Mouse (Mus musculus) layer of hippocampus, adult 11-12 months (tissue): ENCODE results near the gene Ndufa10.
"Not testable (repeated sequence)": the region's sequence is repeated elsewhere in the genome, so short reads cannot be mapped to it uniquely, and the experiment has no call there.

Experiments
- DNase-seq: peaks from one replicate; pipeline ENCODE4 v3.0.0; 2022; ENCODE audit warnings: low spot score

The Ndufa10 gene

DNA sequence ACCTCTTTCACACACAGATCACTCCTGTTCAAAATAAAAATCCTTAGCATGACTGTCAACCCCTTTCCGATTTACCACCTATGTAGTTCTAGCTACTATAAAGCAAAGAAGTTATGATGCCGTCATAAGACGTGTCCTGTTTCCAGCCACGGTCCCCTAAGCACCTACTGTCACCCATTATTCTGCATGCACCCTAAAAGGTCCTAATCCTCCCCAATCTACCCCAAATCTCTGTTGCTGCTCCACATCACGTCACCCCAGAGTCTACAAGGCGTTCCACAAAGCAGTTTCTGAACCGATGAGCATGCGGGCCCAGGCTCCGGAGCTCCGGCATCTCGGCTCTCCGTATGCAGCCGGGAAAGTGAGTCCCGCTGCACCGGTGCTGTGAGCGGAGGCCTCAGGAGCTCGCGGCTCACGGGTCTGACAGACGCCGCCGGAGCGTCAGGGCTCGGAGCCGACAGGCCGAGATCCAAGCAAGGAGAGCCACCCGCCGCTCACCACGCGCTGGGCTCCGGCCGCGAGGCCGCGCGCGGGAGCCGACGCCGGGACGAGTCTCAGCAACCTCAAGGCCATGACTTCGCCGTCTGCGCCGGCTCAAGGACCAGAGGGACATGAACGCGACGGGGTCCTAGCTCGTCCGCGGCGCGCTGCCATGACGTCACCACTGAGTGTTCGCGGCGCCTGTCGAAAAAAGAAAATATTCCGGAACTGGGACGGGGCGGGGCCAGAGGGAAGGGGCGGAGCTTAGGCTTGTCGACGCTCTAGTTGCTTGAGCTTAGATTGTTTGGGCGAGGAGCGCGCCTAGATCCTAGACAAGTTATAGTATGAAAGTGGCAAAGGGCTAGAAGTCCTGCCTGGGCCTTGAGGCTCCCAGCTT, at the start of gene Ndufa10:
Gene Ndufa10, minus strand, starts transcription at position 696 of the 877 bp plus-strand sequence.
- peak; percentile 93 for DNase-seq

DNA sequence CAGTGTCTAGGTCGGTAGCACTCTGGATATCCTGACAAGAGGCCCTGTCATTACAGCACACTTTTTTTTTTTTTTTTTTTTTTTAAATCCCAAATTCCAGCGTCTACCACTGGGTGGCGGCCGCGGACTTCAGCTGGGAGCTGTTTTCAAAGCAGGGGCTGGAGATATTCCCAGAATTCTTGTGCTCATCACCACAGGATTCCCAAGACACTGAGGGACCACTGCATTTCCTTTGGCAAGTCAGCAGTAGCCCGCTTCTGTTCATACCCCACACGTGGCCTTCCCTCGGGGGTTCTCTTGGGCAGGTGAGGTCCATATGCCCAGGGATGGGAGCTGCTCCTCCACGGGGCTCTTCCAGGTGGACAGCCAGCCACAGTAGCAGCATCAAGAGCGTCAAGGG, 47.7 kb upstream of the Ndufa10 start:
- DNase-seq = peak; percentile 43

DNA sequence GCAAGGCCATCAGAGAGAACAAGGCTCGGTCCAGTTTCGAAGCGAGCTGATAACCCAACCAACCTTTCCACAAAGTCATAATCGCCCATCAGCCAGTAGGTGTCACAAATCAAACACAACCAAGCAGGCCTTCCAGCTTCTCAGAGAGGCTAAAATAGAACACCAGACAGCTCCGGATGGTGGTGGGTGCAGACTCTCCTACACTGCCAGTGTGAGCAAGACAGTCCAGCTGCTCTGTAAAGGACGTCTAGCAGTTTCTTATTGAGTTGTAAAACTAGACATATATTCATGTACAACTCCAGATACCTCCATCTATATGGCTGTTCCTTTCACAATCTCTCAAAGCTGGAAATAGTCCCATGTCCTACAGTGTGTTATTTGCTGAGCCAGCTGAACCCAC, 45.4 kb upstream of the Ndufa10 start:
- peak; percentile 29 for DNase-seq

DNA sequence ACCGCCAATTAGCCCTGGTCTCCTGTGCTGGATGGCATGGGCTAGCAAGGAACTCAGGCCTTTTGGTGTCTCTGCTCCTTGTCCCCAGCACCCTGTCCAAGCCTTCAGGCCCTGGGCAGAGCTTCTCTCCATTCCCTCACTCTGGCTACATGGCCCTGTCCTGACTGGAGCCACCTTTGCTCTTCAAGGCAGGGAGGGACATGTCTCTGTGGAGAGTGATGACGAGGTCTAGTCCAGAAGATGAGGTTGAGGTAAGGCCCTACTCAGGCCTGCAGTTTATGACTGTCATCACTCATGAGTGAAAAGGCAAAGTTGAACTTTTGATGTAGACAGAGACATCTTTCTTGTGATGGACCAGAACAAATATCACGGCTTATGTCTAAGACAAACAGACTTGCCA, 44.9 kb upstream of the Ndufa10 start, which contains the start of gene Olfr1414:
Gene Olfr1414, minus strand, starts transcription at position 101 of the 400 bp plus-strand sequence.
- no peak for DNase-seq

DNA sequence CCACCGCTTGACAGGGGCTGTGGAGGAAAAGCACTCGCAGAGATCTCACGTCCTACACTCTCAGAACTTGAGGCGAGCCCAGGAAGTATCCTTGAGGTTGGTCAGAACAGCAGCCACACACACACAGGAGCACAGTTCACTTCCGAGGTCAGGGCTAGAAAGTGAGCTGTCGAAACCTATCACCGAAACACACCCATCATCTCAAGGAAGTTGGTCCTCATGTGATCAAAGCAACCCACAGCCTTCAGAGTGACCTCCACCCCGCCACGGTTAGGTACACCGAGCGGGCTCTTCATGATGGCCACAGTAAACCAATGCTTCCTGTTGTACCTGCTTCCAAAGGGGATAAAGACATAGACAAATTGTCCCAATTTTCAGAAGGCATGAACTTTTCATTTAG, 41.7 kb upstream of the Ndufa10 start:
- DNase-seq = no peak

DNA sequence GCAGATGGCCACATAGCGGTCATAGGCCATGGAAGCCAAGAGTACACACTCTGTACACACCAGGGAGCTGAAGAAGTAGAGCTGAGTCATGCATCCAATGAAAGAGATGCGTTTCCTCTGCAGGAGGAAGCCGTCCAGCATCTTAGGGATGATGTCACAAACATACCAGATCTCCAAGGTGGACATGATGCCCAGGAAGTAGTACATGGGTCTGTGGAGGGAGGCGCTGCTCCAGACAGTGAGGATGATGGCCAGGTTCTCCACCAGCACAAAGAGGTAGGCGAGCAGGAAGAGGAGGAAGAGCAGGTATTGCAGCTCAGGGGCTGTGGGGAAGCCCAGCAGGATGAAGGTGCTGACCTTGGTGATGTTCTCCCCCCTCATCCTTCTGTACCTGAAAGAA, 38.0 kb upstream of the Ndufa10 start:
- DNase-seq = not testable (repeated sequence)

DNA sequence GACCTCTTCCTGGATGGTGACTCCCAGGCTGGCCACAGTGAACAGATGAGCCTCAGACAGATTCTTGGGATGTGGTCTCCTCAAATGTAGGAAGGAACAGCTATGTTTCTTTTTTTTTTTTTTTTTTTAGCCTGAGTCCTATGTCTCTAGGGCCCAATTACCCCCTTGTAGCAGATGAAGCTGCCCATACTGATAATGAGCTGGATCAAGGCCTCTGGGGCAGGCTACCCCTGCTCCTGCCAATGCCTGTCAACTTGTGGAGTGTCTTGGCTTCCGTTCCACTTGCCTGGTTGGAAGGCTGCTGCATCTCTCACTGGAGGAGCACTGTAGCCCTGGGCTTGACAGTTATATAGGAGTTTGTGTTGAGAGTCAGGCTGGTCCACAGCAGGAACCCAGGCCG, 22.3 kb upstream of the Ndufa10 start, which contains the start of gene Olfr1415:
Gene Olfr1415, minus strand, starts transcription at position 101 of the 400 bp plus-strand sequence.
- no peak for DNase-seq

DNA sequence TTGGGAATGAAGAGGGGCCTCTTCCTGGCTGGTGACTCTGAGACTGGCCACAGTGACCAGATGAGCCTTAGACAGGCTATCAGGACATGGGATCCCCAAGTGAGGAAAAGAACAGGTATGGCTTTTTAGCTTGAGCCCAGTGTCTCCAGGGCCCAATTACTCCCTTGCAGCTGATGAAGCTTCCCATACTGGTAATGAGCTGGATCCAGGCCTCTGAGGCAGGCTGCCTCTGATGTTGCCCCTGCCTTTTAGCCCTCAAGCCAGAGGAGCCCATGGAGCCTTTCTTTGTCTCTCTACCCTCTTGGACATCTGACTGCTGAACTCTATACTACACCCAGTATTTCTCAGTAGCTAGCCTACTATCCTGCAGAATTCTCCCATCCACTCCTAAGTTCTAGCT, 11.4 kb upstream of the Ndufa10 start, which contains the start of gene Olfr1416:
Gene Olfr1416, minus strand, starts transcription at position 101 of the 400 bp plus-strand sequence.
- no peak for DNase-seq

DNA sequence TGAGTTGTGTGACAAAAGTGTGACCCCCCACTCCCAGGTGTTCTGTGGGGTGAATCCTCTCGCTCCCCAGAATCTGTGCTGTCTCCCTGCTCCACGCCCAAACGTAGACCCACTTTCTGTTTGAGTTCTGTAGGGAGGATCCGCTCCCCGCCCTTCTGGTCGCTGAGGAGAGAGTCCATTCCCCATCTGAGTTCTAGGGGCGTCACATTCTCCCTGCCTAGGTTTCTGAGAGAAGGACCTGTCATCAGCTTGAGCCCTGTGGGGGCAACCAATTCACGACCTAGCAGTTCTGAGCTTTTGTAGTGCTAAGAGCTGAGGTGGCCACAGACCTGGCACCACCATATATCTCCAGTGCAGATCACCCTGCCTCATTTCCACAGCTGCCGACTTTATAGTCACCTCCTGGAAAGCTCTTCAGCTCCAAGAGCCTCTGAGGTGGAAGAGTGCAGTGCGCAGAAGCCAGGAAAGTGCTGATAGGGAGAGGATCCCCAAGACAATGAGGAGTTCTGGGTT, 462 bp upstream of the Ndufa10 start:
- no peak for DNase-seq

DNA sequence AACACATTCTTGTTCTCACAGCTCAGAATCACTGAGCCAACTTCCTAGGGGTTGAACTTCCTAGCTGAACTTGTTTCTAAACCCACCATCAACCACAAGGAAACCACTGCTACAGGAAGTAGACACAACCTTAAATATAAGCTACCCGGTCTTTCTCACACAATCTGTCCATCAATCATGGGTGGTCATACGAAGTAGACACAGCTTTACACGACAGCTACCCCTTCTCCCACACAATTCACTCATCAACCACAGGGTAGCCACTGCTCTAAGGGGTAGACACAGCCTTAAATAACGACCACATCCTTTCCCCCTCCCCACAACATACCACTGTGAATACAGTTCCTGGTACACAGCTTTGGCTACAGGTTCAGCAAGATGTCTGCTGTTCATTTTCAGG, 4.8 kb downstream of the Ndufa10 start:
- DNase-seq = no peak

DNA sequence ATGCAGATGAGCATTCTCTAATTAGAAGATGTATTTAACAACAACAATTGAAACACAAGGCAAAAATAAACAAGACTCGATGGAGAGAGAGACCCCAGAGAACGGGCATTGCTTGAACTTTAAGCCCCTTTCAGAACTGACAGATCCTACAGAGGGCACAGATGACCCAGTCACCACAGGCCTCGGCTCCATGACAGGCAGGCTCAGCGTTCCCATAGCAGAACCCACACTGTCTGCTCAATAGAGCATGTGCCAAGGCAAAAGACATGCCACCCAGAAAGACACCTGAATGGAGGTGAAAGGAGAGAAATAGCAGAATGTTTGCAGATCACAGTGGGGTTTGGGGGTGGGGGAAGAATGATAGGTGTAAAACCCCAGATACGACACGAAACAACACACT, 15.2 kb downstream of the Ndufa10 start:
- DNase-seq = no peak

DNA sequence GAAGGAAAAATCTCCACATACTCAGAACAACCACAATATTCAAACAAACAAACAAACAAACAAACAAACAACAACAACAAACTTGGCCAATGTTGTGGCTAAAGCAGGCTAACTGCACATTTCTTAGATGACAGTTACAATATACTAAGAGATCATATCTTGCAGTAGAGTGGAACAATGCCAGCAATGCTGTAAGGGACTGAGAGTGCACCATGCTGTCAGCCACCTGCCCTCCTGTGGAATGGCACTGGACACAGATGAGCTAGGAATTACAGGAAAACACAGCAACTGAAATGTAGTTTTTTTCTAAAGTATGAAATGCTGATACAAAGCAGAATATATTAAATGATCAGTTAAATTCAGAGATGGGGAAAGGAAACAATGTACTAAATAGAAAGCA, 15.9 kb downstream of the Ndufa10 start:
- DNase-seq = no peak

DNA sequence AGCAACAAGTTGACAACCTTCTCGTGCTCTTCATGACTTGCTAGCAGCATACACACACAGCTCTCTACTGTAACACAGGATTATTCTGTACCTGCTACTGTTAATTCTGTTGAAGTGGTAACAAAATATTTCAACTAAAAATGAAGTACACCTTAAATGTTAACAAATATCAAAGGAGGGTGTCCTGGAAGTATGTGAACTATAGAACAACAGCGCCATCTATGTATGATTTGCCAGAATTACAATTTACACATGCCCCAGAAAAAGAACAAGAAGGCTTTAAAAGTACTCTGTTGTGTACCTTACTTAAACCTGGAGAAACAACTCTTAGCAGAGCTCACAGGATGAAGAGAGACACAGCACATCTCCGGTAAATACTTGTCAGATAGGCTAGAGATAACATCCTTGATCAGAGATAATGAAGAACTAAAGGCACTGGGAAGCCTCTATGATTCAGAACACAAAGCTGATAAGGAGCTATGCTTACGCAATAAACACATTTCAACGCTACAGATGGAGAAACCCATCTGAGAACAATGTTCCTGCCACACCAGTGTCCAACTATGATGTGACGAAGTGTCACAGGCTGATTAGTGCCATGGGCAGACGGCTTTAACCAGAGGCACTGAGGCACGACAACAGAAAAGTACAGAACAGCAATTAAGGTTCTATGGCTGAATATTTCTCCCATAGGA, 19.8 kb downstream of the Ndufa10 start:
- DNase-seq = no peak

DNA sequence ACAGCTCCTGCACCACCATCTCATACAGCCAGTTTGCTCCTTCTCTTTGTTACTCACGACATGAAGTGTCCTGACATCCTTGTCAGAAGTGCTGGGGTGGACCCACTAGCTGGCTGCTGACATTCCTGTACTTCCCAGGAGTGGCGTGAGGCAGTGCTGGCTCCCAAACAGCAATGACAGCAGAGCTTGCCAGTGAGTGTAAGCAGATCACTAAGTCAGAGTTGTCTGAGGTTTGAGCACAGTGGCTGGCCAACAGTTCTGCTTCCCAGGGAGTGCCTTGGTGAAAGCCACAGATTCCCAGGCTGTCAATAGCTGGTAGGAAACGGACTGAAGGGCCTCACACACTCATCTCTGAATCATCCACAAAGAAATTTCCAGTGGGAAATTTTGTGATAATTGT, 25.4 kb downstream of the Ndufa10 start:
- no peak for DNase-seq

DNA sequence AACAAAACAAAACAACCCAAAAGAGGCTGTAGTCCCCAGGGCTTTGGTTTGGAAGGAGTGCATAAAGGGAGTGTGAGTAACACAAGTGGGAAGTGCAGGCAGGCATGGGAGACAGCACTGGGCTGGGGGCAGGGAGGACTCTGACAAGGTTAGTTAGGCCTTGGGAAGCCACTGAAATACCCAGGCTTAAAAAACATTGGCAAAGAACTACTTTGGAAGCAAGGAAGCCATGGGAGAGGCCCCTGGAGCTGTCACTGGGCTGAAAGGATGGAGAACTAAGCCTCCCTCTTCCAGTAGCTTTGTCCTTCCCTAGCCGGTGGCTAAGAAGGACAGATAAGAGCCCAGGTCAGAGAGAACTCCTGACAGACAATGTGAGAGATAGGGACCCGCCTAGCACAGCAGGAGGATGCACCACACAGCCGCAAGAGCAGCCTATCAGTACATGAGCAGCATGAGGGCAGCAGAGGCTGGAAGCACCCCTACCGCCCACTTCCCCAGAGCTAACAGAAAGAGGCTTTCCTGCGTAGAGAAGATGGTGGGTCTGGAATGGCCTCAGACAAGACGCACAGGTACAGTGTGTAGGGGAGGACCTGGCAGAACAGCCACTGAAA, 32.1 kb downstream of the Ndufa10 start:
- no peak for DNase-seq

DNA sequence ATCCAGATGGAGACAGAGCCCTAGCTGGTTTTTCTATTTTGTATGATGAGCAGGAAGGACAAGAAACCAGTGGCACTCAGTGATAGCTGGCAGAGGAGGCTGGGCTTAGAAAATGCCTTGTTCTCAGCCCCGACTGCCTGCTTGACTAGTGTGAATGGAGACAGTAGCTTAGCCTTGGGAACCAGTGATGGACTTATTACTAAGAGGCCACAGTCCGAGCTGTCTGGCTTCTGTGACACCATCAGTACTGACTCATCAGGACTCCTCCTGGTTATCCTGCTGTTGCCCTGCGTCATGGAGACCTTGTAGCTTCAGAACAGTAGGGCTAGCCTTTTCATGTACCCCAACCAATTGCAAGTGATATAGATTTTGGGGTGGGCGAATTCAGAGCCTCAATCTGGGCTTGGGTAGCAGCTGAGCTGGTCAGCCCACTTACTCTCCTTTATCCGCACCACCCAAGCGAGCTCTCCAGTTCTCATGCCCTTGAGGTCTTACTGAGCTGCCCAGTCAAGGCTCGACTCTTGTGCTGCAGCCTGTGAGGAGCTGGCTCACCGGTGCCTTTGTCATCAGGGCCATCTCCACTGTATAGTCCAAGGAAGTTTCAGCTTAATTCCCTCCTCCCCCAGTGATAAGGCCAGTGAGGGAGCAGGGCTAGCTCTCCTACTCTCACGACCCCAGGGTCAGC, 33.5 kb downstream of the Ndufa10 start:
- DNase-seq = no peak

DNA sequence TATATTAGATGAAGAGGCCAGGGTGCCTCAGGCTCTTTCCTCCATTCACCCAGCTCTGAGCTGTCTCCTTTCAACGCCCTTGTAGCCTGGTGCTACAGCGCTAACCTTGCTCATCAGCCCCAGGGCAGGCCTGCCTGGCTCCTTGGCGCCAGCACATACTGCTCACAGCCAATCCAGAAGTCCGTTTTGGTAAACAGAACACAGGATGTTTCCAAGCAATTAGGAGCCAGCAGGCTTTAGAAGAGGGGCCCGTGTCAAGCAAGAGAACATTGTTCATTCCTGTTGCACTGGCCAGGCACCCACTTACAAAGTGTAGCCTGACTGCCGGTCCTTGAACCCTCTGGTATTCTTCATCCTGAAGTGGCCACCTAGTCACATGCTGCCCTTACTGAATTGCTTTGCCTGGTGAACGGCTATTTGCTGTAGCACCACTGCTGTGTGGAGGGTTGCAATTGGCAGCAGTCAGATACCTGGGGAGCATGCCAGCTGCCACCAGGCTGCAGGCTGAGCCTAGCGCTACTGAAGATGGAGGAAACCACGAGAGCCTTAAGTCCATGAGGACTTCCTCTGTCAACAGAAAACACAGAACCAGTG, 35.9 kb downstream of the Ndufa10 start:
- peak; percentile 63 for DNase-seq

DNA sequence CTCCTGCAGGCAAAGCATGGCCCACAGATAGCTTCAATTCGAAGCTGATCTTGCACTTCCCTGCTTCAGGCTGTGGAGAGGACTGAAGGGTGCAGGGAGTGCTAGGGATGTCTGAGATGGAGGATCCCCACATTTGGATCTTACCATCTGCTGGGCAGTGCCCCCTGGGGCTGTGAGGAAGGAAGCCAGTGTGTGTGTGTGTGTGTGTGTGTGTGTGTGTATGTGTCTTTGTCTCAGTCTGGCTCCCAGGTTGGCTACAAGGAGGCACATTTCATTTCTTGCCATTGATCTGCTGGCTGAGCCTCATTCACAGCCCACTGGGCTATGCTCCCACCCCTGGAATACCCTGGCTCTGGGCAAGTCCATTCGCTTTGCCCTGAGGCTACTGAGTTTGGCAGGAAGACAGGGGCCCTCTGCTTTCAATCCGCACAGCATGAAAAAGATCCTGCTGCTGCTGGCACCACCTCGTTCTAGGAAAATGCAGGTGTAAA, 36.8 kb downstream of the Ndufa10 start:
- DNase-seq = no peak

DNA sequence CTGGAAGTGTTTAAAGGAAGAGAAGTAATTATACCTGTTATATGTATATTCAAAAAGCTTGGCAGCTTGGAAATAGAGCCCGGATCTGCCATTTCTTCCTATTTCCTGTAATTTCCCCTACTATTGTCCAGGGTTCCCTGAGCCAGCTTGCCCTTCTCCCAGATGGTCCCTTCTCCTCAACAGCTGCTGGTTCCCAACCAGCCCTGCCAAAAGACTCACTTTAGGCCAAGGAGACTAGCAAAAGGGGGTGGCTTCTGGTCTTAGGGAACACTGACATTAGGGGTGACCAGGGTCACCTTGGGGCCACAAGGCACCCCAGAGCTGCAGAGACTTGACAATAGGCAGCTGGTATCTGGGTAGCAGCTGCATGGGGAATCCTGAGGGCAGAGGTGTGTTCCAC, 38.7 kb downstream of the Ndufa10 start:
- DNase-seq = no peak

DNA sequence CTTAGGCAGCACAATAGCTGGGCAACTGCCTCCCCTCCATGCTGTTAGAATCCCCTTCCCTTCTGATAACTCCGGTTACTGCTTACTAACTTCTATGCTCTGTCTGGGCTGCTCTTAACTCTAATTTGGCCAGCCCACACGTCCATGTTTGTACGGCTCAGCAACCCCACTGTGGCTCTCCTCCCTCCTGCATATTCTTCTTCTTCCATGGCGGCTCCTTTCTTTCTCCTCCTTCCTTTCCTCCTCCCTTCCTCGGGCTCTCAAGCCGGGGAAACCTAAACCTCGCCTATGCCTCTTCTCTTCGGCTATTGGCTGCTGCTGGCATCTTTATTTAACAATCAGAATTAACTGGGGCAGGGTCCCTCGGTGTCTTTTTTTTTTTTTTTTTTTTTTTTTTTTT, 40.9 kb downstream of the Ndufa10 start:
- DNase-seq = no peak

DNA sequence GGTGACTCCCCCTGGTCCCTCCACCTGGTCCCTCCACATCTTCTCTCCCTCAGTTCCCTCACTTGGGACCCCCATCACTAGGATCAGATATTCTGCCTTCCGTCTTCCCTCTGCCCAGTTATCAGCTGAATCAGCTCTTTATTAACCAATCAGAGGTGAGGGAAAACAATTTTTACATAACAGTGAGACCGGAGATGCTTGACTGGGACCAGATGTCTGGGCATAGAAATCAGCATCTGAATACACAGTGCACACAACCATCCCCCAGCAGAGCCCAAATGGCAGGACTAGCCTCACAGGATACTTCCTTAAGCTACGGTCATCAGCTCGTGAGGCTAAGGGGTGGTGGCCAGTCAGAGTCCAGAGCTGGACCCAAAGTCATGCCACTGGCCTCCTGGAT, 41.6 kb downstream of the Ndufa10 start:
- DNase-seq = no peak
